17 mouse cellular contexts compared by ENCODE assay signal in the genomic region with DNA sequence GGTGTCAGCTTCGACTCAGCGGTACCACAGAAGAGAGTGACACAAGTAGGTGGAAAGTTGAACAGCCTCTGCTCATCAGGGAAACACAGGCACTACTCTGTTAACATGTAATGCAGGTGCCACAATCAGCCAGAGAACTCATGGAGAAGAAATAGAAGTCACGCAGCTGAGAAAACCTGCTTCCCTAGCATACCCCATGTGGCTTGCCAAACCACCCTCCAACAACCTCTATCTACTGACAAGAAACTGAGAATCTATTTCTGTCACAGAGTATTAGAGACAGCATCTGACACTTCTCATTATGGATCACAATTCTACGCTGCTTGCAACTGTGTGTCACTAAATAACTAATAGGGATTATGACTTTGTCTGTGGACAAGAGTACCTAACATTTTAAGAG.
"Had no signal": no experiment of that assay in that cellular context is flagged by ENCODE, and none has a peak within 500 bp of the region (broad histone marks: within the 10 kb centered on the region; RNA-seq: fewer than 3 reads in every experiment).

No protein-coding gene starts in this region.

- H3K9ac ChIP-seq: limb, embryonic 13.5 days; liver, embryonic 15.5 days; midbrain, embryonic 13.5 days; neural tube, embryonic 15.5 days had no signal

- DNase-seq: kidney, postnatal 36 days; left cerebral cortex, postnatal 4 days; lung, adult 2 months; lung, postnatal 36 days; retina, postnatal 1 day; right cerebral cortex, postnatal 4 days; spleen, adult 18-20 months; thymus, adult 2 months; thymus, postnatal 25 days had no signal

- H3K36me3 ChIP-seq: liver, embryonic 15.5 days; neural tube, embryonic 15.5 days had no signal

- H3K4me2 ChIP-seq: limb, embryonic 13.5 days; liver, embryonic 11.5 days; liver, embryonic 15.5 days; midbrain, embryonic 13.5 days; neural tube, embryonic 15.5 days had no signal

- H3K27ac ChIP-seq: kidney, postnatal 0 days; limb, embryonic 13.5 days; liver, embryonic 15.5 days; midbrain, embryonic 13.5 days; neural tube, embryonic 15.5 days had no signal

- ATAC-seq: lung, postnatal 0 days; midbrain, embryonic 13.5 days had no signal

- H3K4me1 ChIP-seq: limb, embryonic 13.5 days; liver, embryonic 15.5 days; midbrain, embryonic 13.5 days; neural tube, embryonic 15.5 days had no signal

- H3K9me3 ChIP-seq: limb, embryonic 13.5 days; liver, embryonic 15.5 days; midbrain, embryonic 13.5 days; neural tube, embryonic 15.5 days had no signal

- H3K27me3 ChIP-seq: limb, embryonic 13.5 days; liver, embryonic 15.5 days; midbrain, embryonic 13.5 days; neural tube, embryonic 15.5 days had no signal

- H3K4me3 ChIP-seq: limb, embryonic 13.5 days; liver, embryonic 15.5 days; midbrain, embryonic 13.5 days; myocyte; neural tube, embryonic 15.5 days had no signal
